Mouse (Mus musculus) heart, adult 11 months (tissue): Measurements from ENCODE around the gene Sox21.
A peak's percentile ranks its signal among the peaks of the same experiment; 100 is the strongest.

ENCODE experiments used
- DNase-seq: peaks from one replicate; pipeline ENCODE4 v3.0.0; 2022

The Sox21 gene

DNA sequence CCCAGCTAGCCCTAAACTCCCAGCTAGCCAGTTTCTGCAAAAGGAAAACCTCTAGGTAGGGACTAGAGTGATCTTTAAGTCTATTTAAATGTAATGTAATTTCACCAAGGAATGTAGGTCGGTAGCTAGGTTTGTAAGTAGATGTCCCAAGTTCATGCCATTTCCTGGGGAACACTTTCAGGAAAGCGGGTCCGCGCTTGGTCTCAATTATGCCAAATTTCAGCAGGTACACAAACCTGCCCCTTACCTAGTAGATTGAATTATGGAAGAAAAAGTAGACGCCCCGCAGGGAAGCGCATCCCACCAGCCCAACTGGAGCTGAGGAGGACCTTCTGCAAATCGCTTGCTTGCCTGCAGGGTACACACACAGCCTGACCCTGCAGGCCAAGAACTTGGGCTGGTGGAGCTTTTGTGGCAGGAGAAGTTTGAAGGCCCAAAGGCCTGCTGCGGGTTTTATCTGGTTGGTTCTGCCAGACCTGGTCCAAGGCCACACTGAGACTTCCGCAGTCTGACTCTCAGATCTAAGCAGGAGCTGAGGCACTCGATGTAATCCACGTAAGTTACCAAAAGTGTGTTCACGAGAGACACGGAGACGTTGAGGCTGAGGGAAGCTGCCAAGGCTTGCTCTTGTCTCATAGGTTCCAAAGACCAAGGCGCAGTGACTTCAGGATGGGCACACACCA, 11.6 kb downstream of the Sox21 start:
- DNase-seq: peak; percentile 29

- DNase-seq: no peak
These were observed 15.9 kb downstream of the Sox21 start for GRCm38 (mm10) chr14:118220885-118221284.

DNA sequence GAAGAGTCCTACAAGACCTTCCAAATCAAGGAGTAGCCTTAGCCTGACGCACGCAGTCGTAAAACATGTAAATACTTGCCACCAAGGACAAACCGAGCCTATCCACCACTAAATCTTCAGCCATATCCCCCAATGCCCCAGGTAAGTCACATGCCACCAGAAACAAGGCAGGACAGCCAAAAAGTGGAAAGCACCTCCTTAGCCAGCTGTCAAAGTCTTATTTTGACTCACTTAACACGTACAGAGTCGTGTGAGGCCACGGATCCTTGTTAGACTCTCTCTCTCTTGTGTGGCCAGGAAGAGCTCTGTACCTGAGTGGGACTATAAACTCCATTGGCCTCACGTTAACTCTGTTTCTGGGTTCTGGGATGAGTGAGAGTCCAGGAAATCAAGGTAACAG, 20.0 kb downstream of the Sox21 start:
- DNase-seq: no peak

GRCm38 (mm10) chr14:118212188-118212804, 24.5 kb downstream of the Sox21 start:
- no peak for DNase-seq

- DNase-seq: peak; percentile 34
These were observed 27.2 kb downstream of the Sox21 start for GRCm38 (mm10) chr14:118209642-118210041.

- DNase-seq: peak; percentile 44
These were observed 29.5 kb downstream of the Sox21 start for GRCm38 (mm10) chr14:118207347-118207746.

- DNase-seq: peak; percentile 77
These were observed 33.8 kb downstream of the Sox21 start for GRCm38 (mm10) chr14:118203031-118203430.

- no peak for DNase-seq
These were observed 34.8 kb downstream of the Sox21 start for GRCm38 (mm10) chr14:118202006-118202405.

DNA sequence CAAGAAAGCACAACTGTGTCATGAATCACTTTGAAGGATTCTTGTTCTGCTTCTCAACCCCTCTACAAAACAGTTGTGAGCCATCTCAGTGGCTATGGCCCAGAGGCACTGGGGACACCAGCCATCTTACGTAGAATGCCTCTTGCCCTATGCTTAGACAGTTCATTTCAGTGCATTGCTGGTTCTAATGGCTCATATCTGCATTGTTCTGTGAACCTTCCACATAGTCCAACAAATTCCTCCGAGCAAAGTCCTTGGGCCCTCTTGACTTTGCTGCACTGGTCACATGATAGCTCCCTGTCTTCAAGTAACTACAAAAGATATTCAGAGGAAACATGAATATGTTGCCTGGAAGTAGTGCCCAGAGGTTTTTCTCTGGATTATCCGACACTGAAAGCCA, 36.1 kb downstream of the Sox21 start:
- DNase-seq: peak; percentile 30

- peak; percentile 73 for DNase-seq
These were observed 39.8 kb downstream of the Sox21 start for GRCm38 (mm10) chr14:118197063-118197462.

- peak; percentile 30 for DNase-seq
These were observed 42.5 kb downstream of the Sox21 start for GRCm38 (mm10) chr14:118194219-118194914.

DNA sequence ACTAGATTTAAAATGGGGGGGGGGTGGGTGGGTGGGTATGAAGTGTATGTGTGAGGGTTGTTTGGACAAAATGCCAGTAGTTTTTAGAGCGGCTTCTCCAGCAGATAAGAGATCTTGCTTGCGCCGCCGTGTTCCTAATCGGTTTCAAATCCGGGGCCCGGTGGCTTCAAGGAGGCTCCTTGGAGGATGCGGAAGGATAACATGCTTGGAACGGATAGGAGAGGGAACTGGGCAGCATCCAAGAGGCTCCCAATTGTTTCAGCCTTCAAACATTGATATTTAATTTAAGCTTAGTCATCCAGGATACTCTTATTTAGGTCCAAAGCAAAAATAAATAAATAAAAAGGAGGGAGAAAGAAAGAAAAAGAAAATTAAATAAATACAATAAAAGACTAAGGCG, 43.2 kb downstream of the Sox21 start:
- DNase-seq: peak; percentile 8

DNA sequence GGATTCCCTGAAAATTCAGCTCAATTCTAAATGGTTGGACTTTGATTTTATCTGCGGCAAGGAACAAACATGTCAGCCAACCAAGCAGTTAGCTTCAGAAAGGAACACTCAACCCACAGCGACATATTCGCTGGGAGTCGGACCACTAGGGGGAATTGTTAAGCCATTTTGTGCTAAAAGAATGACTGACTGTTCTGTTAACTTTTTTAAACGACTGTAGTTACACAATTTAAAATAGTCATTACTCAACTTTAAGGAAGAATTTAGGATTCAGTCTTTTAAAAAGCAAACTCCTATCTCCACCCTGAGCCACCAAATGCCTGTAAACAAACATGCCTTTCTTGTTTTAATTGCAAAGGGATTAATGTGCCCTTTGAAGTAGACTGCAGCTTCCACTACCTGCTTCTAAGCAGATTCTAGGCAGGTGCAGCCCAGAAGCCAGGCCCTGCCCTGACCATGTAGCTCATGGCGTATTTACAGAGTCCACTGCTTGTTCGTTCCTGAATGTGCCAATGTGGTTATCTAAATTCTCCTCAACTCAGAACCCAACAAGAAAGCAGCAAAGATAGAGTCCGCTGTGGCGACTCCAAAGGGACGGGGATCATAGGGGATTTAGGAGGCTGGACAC, 43.7 kb downstream of the Sox21 start:
- DNase-seq: peak; percentile 35

GRCm38 (mm10) chr14:118191442-118191841, 45.4 kb downstream of the Sox21 start:
- peak; percentile 81 for DNase-seq
